Mouse (Mus musculus) small intestine, adult 2 months (tissue): ENCODE results near the gene Nr2e1. TPM values are rescaled to one million over a fixed set of nuclear protein-coding genes. Genes with fewer than 3 reads are reported as not detected.

ENCODE experiments used
- H3K27ac ChIP-seq: fragments of 200-500 bp; 2 replicates; pipeline ENCODE4 v1.5.1; 2012; ENCODE audit warnings: low read depth, low read length, control low read depth, inconsistent platforms; ENCODE audit not compliant: insufficient read depth
- H3K27me3 ChIP-seq: fragments of 200-500 bp; 2 replicates; pipeline ENCODE4 v1.6.1; 2012; ENCODE audit warnings: mild to moderate bottlenecking, moderate library complexity, low read length, inconsistent platforms; ENCODE audit not compliant: control insufficient read depth, insufficient read depth
- H3K36me3 ChIP-seq: fragments of 200-500 bp; 2 replicates; pipeline ENCODE4 v1.6.1; 2012; ENCODE audit warnings: mild to moderate bottlenecking, low read length, control low read depth, inconsistent platforms; ENCODE audit not compliant: control insufficient read depth, insufficient read depth
- H3K4me1 ChIP-seq: fragments of 200-500 bp; 2 replicates; pipeline ENCODE4 v1.6.1; 2012; ENCODE audit warnings: low read length, inconsistent platforms, mixed read lengths; ENCODE audit not compliant: control insufficient read depth, insufficient read depth, insufficient read length
- H3K4me3 ChIP-seq: fragments of 200-500 bp; 2 replicates; pipeline ENCODE4 v1.5.1; 2012; ENCODE audit warnings: low read depth, mild to moderate bottlenecking, control low read depth, inconsistent platforms, low read length, moderate library complexity
- CTCF ChIP-seq: fragments of 200-500 bp; IDR thresholded peaks from 2 replicates; pipeline ENCODE4 v1.5.1; 2012; ENCODE audit warnings: low read depth, mild to moderate bottlenecking, control low read depth, inconsistent platforms, low read length, moderate library complexity, mixed read lengths; ENCODE audit not compliant: insufficient replicate concordance, insufficient read length; ENCODE audit errors: extremely low read depth
- POLR2A ChIP-seq: fragments of 200-500 bp; IDR thresholded peaks from 2 replicates; pipeline ENCODE4 v1.6.1; 2012; ENCODE audit warnings: low read depth, mild to moderate bottlenecking, control low read depth, inconsistent platforms, low read length, moderate library complexity
- WGBS: fragments of 180-500 bp; shearing (Covaris S2); methylation state at CpG from one replicate; pipeline ENCODE4 v1.1.7; 2018; 5-methylcytosine and 5-hydroxymethylcytosine counted together
- polyA plus RNA-seq: library from polyadenylated mRNA; depleted of rRNA; stranded (reverse); fragments of >200 nt; gene quantifications from 2 replicates; pipeline ENCODE4 v1.2.3, GENCODE M21; 2012; rRNA removed

Gene Nr2e1
- polyA plus RNA-seq, 1 experiment, result not detected

- WGBS, result 91% methylated on average over 11 of the region's 11 CpGs
- no peaks in the 10 kb centered on the region for H3K27me3 ChIP-seq
- H3K36me3 ChIP-seq, result peaks cover 40% of the 10 kb centered on the region
- H3K4me3 ChIP-seq, result no peak overlapping the region
- TF ChIP-seq CTCF, result no peak
- TF ChIP-seq POLR2A, result no peak
- no peaks in the 10 kb centered on the region for H3K4me1 ChIP-seq
- H3K27ac ChIP-seq, result no peak overlapping the region
These were observed 49.5 kb downstream of the Nr2e1 start for GRCm38 (mm10) chr10:42533836-42534453.

- peaks cover 22% of the 10 kb centered on the region for H3K36me3 ChIP-seq
- TF ChIP-seq POLR2A (no peak), CTCF (no peak)
- peaks cover 4% of the 10 kb centered on the region; the same call in 1 of the 2 replicates for H3K4me1 ChIP-seq
- H3K27ac ChIP-seq, result no peak overlapping the region
- WGBS, result over 99% methylated on average over 3 of the region's 3 CpGs
- no peaks in the 10 kb centered on the region for H3K27me3 ChIP-seq
- H3K4me3 ChIP-seq, result no peak overlapping the region
These were observed 57.8 kb downstream of the Nr2e1 start for GRCm38 (mm10) chr10:42525682-42526081.

- no peaks in the 10 kb centered on the region for H3K27me3 ChIP-seq
- no peak overlapping the region for H3K4me3 ChIP-seq
- H3K27ac ChIP-seq, result no peak overlapping the region
- peaks cover 4% of the 10 kb centered on the region; the same call in 1 of the 2 replicates for H3K4me1 ChIP-seq
- 66% methylated on average over 11 of the region's 11 CpGs for WGBS
- TF ChIP-seq POLR2A (no peak), CTCF (no peak)
- H3K36me3 ChIP-seq, result peaks cover 15% of the 10 kb centered on the region
These were observed 59.8 kb downstream of the Nr2e1 start for GRCm38 (mm10) chr10:42523556-42524162.

GRCm38 (mm10) chr10:42522912-42523311 is 60.5 kb downstream of the Nr2e1 start:
- no peaks in the 10 kb centered on the region for H3K27me3 ChIP-seq
- H3K4me1 ChIP-seq, result peaks cover 4% of the 10 kb centered on the region; the same call in 1 of the 2 replicates
- no peak overlapping the region for H3K27ac ChIP-seq
- peaks cover 15% of the 10 kb centered on the region for H3K36me3 ChIP-seq
- 20% methylated on average over 2 of the region's 2 CpGs for WGBS
- no peak overlapping the region for H3K4me3 ChIP-seq
- TF ChIP-seq CTCF (no peak), POLR2A (no peak)

GRCm38 (mm10) chr10:42521315-42521981 is 62.0 kb downstream of the Nr2e1 start:
- Histone ChIP-seq H3K36me3 (peaks cover 13% of the 10 kb centered on the region), H3K4me3 (no peak overlapping the region), H3K27ac (no peak overlapping the region), H3K27me3 (no peaks in the 10 kb centered on the region), H3K4me1 (peaks cover 4% of the 10 kb centered on the region; the same call in 1 of the 2 replicates)
- WGBS, result 56% methylated on average over 5 of the region's 5 CpGs
- TF ChIP-seq POLR2A (no peak), CTCF (no peak)

GRCm38 (mm10) chr10:42518363-42518762 is 65.1 kb downstream of the Nr2e1 start:
- no peak overlapping the region for H3K27ac ChIP-seq
- 78% methylated on average over 8 of the region's 8 CpGs for WGBS
- no peaks in the 10 kb centered on the region for H3K27me3 ChIP-seq
- no peak for TF ChIP-seq POLR2A
- H3K36me3 ChIP-seq, result 0 out of 2 replicates have a peak, but pooled peaks cover 5% of the 10 kb centered on the region
- H3K4me1 ChIP-seq, result 0 out of 2 replicates have a peak, but pooled peaks cover 2% of the 10 kb centered on the region
- no peak overlapping the region for H3K4me3 ChIP-seq

- no peak for TF ChIP-seq CTCF
- TF ChIP-seq POLR2A, result no peak
- peaks cover 5% of the 10 kb centered on the region; the same call in 1 of the 2 replicates for H3K36me3 ChIP-seq
- H3K4me3 ChIP-seq, result no peak overlapping the region
- no peak overlapping the region for H3K27ac ChIP-seq
- H3K27me3 ChIP-seq, result no peaks in the 10 kb centered on the region
- H3K4me1 ChIP-seq, result peaks cover 8% of the 10 kb centered on the region; the same call in 1 of the 2 replicates
These were observed 69.3 kb downstream of the Nr2e1 start for GRCm38 (mm10) chr10:42514125-42514524.

Other genes with a start within 250 kb of the Nr2e1 start
- 1.1 and 2.6 TPM in 2 replicates for gene Afg1l, start 105.1 kb downstream of the Nr2e1 start, polyA plus RNA-seq
- gene Snx3, start 81.6 kb downstream of the Nr2e1 start, polyA plus RNA-seq, result 104 and 213 TPM in 2 replicates
- gene Ostm1, start 190 bp upstream of the Nr2e1 start, polyA plus RNA-seq, result 8.0 and 13.0 TPM in 2 replicates
- 3.2 and 5.0 TPM in 2 replicates for gene Sec63, start 177.9 kb upstream of the Nr2e1 start, polyA plus RNA-seq